16 mouse cellular contexts compared by ENCODE assay signal in genomic region chr17:8995344-8995743, GRCm38 (mm10). TPM values are rescaled to one million over a fixed set of nuclear protein-coding genes. Genes with fewer than 3 reads are reported as not detected.
A peak's percentile ranks its signal among the peaks of the same experiment; 100 is the strongest.
DNase-seq lines count a peak whose midpoint lies in the region; ATAC-seq and TF ChIP-seq lines count a peak whose summit lies in the region.
"Had no signal": no experiment of that assay in that cellular context is flagged by ENCODE, and none has a peak within 500 bp of the region (broad histone marks: within the 10 kb centered on the region; RNA-seq: fewer than 3 reads in every experiment).

No protein-coding gene starts in this region.

- H3K4me1 ChIP-seq in kidney, embryonic 14.5 days (ENCODE audit: control insufficient read depth, insufficient read depth, low read length), result no peaks in the 10 kb centered on the region
- no peaks in the 10 kb centered on the region for H3K4me1 ChIP-seq in stomach, postnatal 0 days (replicated peaks; ENCODE audit: control insufficient read depth, insufficient read depth)
- H3K4me1 ChIP-seq: embryonic facial prominence, embryonic 10.5 days; forebrain, embryonic 13.5 days; heart, embryonic 12.5 days; hindbrain, embryonic 15.5 days had no signal

- no peak overlapping the region for H3K4me3 ChIP-seq in kidney, embryonic 14.5 days (ENCODE audit: low read length)
- no peak overlapping the region for H3K4me3 ChIP-seq in stomach, postnatal 0 days (ENCODE audit: low read depth, low read length)
- H3K4me3 ChIP-seq: embryonic facial prominence, embryonic 10.5 days; forebrain, embryonic 13.5 days; heart, embryonic 12.5 days; hindbrain, embryonic 15.5 days had no signal

- H3K27ac ChIP-seq in kidney, embryonic 14.5 days (ENCODE audit: low read depth, low read length), result no peak overlapping the region
- no peak overlapping the region for H3K27ac ChIP-seq in stomach, postnatal 0 days (replicated peaks)
- H3K27ac ChIP-seq: embryonic facial prominence, embryonic 10.5 days; forebrain, embryonic 13.5 days; hindbrain, embryonic 15.5 days had no signal

- no peaks in the 10 kb centered on the region for H3K9me3 ChIP-seq in kidney, embryonic 14.5 days (ENCODE audit: control insufficient read depth, low read length)
- no peaks in the 10 kb centered on the region for H3K9me3 ChIP-seq in stomach, postnatal 0 days (ENCODE audit: control insufficient read depth, low read length)
- H3K9me3 ChIP-seq: embryonic facial prominence, embryonic 10.5 days; forebrain, embryonic 13.5 days; heart, embryonic 12.5 days; hindbrain, embryonic 15.5 days had no signal

- H3K36me3 ChIP-seq in kidney, embryonic 14.5 days (ENCODE audit: control insufficient read depth, insufficient read depth, low read length), result no peaks in the 10 kb centered on the region
- H3K36me3 ChIP-seq in stomach, postnatal 0 days (ENCODE audit: control insufficient read depth, insufficient read depth, low read length), result no peaks in the 10 kb centered on the region

- DNase-seq in adrenal gland, postnatal 10 days, result peak; percentile 15
- no peak for DNase-seq in adrenal gland, adult 18-20 months (ENCODE audit: low spot score in 2 of 2)
- DNase-seq in kidney, adult 9 months, result peak; percentile 39
- DNase-seq in retina, adult 2 months (ENCODE audit: low read depth, low spot score), result peak; percentile 30
- no peak for DNase-seq in retina, embryonic 14.5 days (ENCODE audit: low spot score)
- no peak for DNase-seq in stomach, postnatal 0 days (ENCODE audit: low spot score)
- no peak for DNase-seq in cerebellum, adult 9-10 months
- DNase-seq: cerebellum, adult 18-20 months; forebrain, postnatal 0 days; gastrocnemius, postnatal 14 days had no signal

- no peak for ATAC-seq in kidney, embryonic 14.5 days (ENCODE audit: low FRiP score, low TSS enrichment)
- ATAC-seq in stomach, postnatal 0 days (ENCODE audit: low FRiP score, low TSS enrichment), result no peak
- ATAC-seq: forebrain, embryonic 13.5 days; forebrain, postnatal 0 days had no signal

- 76% methylated on average over 1 of the region's 1 CpGs for WGBS in kidney, embryonic 14.5 days
- 80% methylated on average over 1 of the region's 1 CpGs for WGBS in stomach, postnatal 0 days

- no peak for TF ChIP-seq CTCF in stomach, postnatal 0 days (IDR thresholded peaks at IDR 0.05; ENCODE audit: low read depth)

- H3K27me3 ChIP-seq in kidney, embryonic 14.5 days (ENCODE audit: control insufficient read depth, insufficient read depth, low read length), result no peaks in the 10 kb centered on the region
- no peaks in the 10 kb centered on the region for H3K27me3 ChIP-seq in stomach, postnatal 0 days (ENCODE audit: control insufficient read depth, insufficient read depth, low read length)
- H3K27me3 ChIP-seq: forebrain, embryonic 13.5 days; heart, embryonic 12.5 days; hindbrain, embryonic 15.5 days had no signal

- no peak for TF ChIP-seq EP300 in stomach, postnatal 0 days (optimal IDR thresholded peaks at IDR 0.05)

- H3K9ac ChIP-seq in kidney, embryonic 14.5 days (ENCODE audit: low read depth, low read length), result no peak overlapping the region
- H3K9ac ChIP-seq in stomach, postnatal 0 days (ENCODE audit: low read length), result no peak overlapping the region
- H3K9ac ChIP-seq: forebrain, embryonic 13.5 days; forebrain, postnatal 0 days; heart, embryonic 12.5 days; hindbrain, embryonic 15.5 days had no signal

- H3K4me2 ChIP-seq in kidney, embryonic 14.5 days (replicated peaks; ENCODE audit: low read depth, low read length), result no peak overlapping the region
- no peak overlapping the region for H3K4me2 ChIP-seq in stomach, postnatal 0 days (replicated peaks; ENCODE audit: low read depth)
- H3K4me2 ChIP-seq: forebrain, embryonic 13.5 days; heart, embryonic 12.5 days; hindbrain, embryonic 15.5 days had no signal

RNA-seq across cellular contexts. Expression of gene 1700010I14Rik, which starts 7.2 kb away (rescaled TPM):
- total RNA-seq in adrenal gland, postnatal 10 days (2021), result 1 to 10 TPM; 1.7 to 2.3 TPM
- total RNA-seq in adrenal gland, adult 18-20 months (2021), result 1 to 10 TPM; 1.7 TPM
- 2.5 and 2.8 TPM in 2 replicates for polyA plus RNA-seq in kidney, embryonic 14.5 days (2014; fragmentation: Nextera tagmentation; extraction: Ambion mirVana)
- 0.74 and 1.1 TPM in 2 replicates for polyA plus RNA-seq in stomach, postnatal 0 days (2015; fragmentation: Nextera tagmentation; extraction: Ambion mirVana)
- polyA plus RNA-seq: C2C12 had no signal

Comparison
In these comparisons a context has a peak if more than half of its experiments do, and no peak if none do; other contexts are left out.
1. DNase-seq: peak in adrenal gland, postnatal 10 days (single experiment), kidney, adult 9 months (single experiment) and retina, adult 2 months (single experiment); none in adrenal gland, adult 18-20 months (0 of 2), retina, embryonic 14.5 days (single experiment), stomach, postnatal 0 days (single experiment) and cerebellum, adult 9-10 months (single experiment).